Mouse (Mus musculus) inflammation-experienced regulatory T-cells, adult 6 months (primary cell): ENCODE measurements around the gene Zfp618. TPM values are rescaled to one million over a fixed set of nuclear protein-coding genes. Genes with fewer than 3 reads are reported as not detected.

Experiments
- ATAC-seq: one replicate; pipeline ENCODE4 v1.8.0; 2017
- polyA plus RNA-seq, 3 experiments: library from polyadenylated mRNA; unstranded; fragments of 100-300 nt; shearing (Covaris generic); gene quantifications; one replicate each; pipeline ENCODE4 v1.2.1; 2017

The Zfp618 gene
- polyA plus RNA-seq, 3 experiments from 2014 or later: 0.05 to 0.31 TPM; not detected in 1

DNA sequence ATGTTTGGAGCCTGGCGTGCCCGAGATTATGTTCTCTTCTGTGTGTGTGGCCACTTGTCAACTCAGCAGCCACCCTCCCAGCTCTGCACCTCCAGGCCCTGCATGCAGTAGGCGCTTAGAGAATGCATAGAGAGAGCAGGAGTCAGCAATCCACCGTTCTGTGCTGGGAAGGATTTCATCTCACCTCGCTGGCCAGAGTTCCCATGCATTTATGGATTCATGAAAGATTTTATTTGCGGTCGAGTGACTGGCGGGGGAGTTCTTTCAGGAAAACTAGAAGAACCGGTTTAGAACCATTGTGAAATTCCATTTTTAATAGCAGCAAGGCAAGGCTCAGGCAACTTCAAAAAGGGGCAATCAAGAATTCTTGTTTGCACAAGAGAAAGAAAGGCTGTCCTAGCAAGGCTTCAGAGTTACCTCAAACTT is 67.2 kb downstream of the Zfp618 start:
- ATAC-seq: no peak

- no peak for ATAC-seq
These were observed 68.4 kb downstream of the Zfp618 start for GRCm38 (mm10) chr4:63033724-63034123.

DNA sequence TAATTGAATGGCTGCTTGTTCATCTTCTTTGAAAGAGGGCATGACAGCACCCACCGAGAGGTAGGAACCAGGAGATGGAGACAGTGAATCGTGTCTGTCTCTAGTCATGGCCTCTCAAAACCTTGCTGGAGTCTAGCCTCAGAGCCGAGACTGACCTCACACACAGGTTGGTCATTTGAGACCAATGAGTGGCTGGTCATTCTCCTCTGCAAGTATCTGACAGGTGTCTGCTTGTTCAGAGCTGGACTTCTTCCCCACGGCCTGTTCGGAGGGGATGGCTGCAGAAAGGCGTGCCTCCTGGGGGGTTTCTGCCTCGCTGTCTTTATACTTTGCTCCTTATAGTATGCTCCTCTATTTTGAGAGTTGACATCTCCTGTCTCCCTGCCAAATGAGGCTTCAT is 70.6 kb downstream of the Zfp618 start:
- no peak for ATAC-seq

DNA sequence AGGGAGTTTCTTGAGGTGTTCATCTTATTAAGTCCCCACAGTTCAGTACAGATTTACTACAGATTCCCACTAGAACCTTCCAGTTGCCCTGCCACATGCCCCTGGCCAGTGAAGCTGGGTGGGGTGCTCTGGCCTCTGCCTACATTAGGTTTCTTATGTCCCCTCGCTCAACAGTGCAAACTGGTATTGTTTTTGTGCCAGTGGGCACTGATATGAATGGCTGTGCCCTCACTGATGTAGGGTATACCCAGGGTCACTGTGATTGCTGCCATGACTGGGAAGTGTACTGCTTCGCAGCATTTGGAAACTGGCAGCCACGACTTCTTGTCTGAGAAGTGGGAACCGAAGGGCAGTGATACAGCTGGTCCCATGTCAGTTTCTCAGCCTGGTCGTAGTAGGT is 71.4 kb downstream of the Zfp618 start:
- no peak for ATAC-seq

GRCm38 (mm10) chr4:63037555-63037954 is 72.2 kb downstream of the Zfp618 start:
- ATAC-seq: no peak

GRCm38 (mm10) chr4:63038265-63038664 is 72.9 kb downstream of the Zfp618 start:
- no peak for ATAC-seq

DNA sequence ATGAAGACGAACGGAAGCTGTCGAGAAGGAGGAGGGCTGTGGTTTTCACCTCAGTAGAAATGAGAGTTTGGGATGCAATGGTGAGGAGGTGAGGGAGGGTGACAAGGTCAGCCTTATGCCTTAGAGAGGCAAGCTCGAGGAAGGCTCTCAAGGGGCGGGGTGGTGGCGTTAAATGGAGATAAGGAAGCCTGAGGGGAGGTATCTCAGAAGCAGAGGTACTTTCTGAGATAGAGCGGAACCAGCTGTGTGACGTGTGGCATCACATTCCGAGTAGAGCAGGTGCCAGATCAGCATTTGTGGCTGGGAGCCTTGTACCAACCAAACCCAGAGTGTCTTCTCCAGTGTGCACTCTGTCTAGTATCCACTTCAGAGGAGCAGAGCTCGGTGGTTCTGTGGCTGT is 73.6 kb downstream of the Zfp618 start:
- ATAC-seq: no peak

DNA sequence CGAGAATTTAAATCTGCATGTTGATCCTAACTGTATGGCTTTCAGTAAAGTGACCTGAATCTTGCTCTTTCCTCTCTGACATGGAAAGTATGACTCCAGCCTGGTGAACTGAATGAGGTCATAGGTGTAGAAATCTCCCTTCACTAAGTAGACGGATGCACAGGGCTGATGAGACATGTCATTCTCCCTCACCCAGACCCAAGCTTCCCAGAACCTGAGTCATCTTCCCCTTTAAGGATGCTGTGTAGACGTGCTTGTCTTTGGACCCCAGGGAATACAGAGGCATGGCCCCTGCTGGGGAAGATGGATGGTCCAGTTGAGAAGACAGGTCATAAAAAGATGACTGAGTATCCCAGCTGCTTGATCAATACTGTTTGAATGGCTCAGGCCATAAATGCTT is 83.2 kb downstream of the Zfp618 start:
- no peak for ATAC-seq

DNA sequence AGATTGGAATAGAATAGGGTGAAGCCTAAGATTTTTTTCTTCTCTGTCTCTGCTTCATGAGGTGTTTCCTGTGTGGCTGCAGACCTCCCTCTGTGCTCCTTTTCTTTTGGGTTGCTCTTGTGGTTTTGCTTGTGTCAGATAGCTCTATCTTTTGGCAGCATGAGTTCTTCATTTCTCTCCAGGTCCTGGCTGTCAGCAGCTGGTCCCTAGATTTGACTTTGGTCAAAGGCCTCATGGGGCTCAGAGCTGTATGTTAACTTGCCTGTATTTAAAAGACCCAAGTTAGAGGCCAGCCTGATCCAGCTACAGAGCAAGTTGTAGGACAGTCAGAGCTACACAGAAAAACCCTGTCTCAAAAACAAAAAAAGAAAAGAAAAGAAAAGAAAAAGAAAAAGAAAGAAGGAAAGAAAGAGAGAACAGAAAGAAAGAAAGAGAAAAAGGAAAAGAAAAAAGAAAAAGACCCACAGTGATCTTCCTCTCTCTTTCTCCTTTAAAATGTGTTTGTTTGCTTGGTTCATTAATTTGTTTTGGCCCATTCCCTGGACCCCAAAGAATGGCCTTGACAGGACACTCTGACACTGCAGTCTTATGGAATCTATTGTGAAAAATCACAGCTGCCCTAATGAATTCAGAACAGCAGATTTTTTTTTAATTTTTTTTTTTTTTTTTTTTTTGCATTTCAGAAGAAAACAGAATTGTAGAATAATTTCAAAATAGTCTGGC is 84.4 kb downstream of the Zfp618 start:
- ATAC-seq: no peak

GRCm38 (mm10) chr4:63050319-63050676 is 84.9 kb downstream of the Zfp618 start:
- no peak for ATAC-seq

DNA sequence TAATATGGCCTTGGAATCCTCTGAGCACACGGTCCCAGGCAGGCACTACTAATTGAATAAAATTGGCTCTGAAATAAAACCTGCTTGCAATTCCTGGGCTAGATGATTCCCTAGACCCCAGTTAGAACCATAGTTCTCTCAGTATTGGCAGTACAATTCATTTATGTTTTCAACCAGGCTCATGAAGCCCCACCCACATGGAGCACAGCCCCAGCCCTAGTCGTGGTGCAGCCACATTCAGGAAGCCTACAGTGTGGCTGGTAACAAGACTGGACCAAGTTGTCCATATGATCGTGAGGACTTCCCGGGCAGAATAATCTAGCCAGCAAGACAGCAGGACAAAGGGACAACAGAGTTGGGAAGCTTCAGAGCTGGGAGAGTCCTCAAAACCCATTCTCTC is 85.6 kb downstream of the Zfp618 start:
- ATAC-seq: no peak

- peak; percentile 79 for ATAC-seq
These were observed 86.7 kb downstream of the Zfp618 start for GRCm38 (mm10) chr4:63051940-63052661.

DNA sequence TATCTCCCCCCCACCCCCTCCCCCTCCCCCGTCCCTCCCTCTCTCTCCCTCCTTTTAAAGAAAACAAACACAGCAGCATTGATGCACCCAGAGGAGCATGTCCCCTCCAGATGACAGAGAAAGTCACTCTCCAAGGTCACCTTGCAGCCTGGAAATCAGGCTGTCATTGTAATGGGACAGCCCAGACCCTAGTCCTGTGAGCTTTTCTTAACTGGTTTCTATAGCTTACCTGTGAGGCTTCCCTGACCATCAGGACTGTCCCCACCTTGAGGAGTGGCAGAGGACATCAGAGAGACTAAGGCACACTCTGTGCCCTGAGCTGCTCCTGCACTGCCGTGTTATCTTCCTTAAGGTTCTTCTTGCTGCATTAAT is 87.3 kb downstream of the Zfp618 start:
- no peak for ATAC-seq

GRCm38 (mm10) chr4:63055216-63055745 is 89.9 kb downstream of the Zfp618 start:
- ATAC-seq: no peak

- no peak for ATAC-seq
These were observed 91.5 kb downstream of the Zfp618 start for GRCm38 (mm10) chr4:63056641-63057415.

GRCm38 (mm10) chr4:63057581-63057980 is 92.2 kb downstream of the Zfp618 start:
- no peak for ATAC-seq

DNA sequence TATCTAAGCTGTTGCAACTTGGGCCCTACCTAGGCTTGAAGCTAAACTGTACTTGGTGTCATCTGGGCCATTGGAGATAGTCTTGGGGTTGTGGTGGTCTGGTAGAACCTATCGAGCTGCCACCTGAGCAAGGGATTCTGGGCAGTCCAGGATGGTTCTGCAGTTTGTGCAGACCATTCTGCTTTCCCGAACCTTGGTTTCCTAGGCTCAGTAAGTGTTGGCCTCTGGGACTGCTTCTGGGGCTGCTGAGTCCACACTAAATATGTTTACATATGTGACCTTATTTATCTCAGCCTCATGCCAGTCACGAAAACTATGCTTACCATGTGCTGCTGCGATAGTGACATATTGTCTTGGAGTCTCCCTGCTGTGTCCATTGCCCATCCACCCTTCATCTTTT is 93.3 kb downstream of the Zfp618 start:
- ATAC-seq: no peak

DNA sequence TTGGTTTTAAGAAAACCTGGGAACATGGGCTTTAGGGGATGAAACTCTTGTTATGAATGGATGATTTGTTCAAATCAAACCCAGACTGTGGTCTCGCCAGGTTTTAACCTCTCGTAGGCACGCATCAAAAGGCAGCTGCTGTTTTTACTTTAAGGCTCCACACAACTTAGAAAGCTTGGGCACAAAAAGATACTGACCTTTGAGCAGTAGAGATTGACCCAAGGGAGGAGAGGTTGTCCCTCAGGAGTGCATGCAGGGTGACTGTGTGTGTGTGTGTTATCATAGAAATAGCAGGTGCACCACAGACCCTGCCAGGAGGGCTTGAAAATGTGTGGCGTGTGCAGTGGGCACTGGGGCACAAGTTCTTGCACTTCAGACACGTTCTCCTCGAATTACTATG is 95.0 kb downstream of the Zfp618 start:
- ATAC-seq: no peak

DNA sequence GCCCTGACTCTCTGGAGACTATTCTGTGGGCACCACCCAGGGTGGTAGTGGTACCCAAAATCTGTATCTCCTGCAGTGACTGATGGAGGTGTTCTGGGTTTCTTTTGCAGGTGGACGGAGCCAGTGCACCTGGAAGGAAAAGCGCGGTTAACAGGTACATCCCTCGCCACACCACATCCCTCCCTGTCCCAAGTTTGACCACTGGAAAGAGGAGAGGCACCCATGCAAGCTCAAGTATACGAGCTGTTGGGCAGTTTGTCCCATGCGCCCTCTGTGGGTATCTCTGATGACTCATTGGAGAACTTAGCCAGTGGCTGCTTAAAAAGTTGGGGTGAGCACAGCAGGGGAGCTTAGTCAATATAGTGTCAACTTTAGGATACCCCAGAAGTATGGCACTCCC is 96.0 kb downstream of the Zfp618 start:
- no peak for ATAC-seq

DNA sequence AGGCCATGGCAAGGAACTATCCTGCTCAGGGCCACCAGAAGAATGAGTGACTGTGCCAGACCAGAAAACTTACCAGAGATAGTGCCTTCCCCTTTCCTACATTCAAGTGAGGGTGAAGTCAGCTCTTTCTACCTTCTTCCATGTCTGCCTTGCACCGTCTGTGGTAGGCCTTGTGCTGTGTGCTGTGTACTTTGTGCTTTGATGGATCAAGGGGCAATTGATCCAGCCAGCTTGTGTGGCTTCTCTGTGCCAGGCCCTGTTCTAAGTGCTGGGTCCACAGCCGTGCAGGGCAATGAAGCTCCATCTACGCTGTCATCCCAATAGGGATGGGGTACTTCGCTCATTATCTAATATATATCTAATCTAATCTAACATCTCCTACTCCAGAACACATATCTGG is 98.0 kb downstream of the Zfp618 start:
- ATAC-seq: no peak

GRCm38 (mm10) chr4:63064911-63065310 is 99.5 kb downstream of the Zfp618 start:
- no peak for ATAC-seq

DNA sequence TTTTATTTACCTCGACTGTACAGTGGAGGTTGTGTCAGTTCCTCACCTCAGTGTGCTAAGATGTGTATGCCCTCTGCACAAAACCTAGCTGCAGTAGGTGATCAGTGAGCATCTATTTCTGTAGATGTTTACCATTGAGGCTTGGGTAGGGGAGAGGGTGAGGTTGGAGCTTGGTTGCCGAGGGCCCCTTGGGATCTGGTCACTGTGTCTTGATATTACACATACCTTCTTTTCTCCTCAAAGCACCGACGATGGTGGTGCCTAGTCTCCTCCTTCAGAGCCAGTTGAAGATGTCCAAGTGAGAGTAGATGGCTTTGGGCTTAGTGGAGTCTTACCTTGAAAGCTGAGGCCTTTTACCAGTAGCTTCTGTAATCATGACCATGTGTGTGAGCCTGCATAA is 101.4 kb downstream of the Zfp618 start:
- ATAC-seq: no peak

DNA sequence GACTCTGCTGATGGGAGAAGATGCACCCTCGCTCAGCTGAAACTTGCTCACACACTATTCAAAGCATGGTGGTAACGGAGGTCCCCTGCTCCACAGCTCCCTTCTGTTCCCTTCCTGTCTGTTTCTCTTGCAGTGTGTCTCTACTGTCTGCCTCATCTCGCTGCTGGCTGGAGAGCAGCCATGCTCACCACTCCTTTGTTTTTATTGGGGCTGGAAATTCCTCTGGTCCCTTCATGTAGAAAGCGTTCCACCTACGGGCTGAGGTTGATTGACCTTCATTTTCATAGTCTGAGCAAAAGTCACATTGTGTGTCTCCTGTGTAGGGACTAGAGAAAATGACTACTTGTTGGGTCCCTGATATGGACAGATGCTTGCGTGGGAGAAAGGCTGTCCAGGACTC is 102.4 kb downstream of the Zfp618 start:
- ATAC-seq: no peak
